Mouse (Mus musculus) embryonic facial prominence, embryonic 12.5 days (tissue): ENCODE data around the gene Ccdc59. TPM values are rescaled to one million over a fixed set of nuclear protein-coding genes. Genes with fewer than 3 reads are reported as not detected.

Experiments
- ATAC-seq: fragments of 200-750 bp; cut with Nextera tagmentation; 2 replicates; pipeline ENCODE4 v1.8.0; 2017; ENCODE audit not compliant: insufficient number of reproducible peaks, insufficient read depth, low FRiP score, low TSS enrichment
- H3K27ac ChIP-seq: fragments of 300-500 bp; sonication (generic); 2 replicates; pipeline ENCODE4 v1.5.1; 2016; ENCODE audit warnings: mild to moderate bottlenecking
- H3K27me3 ChIP-seq: fragments of 300-500 bp; sonication (generic); 2 replicates; pipeline ENCODE4 v1.6.1; 2016; ENCODE audit warnings: mild to moderate bottlenecking, moderate library complexity
- H3K36me3 ChIP-seq: fragments of 300-500 bp; sonication (generic); 2 replicates; pipeline ENCODE4 v1.6.1; 2016; ENCODE audit warnings: mild to moderate bottlenecking
- H3K4me1 ChIP-seq: fragments of 300-500 bp; sonication (generic); 2 replicates; pipeline ENCODE4 v1.6.1; 2016
- H3K4me2 ChIP-seq: fragments of 300-500 bp; sonication (generic); replicated peaks from 2 replicates; pipeline ENCODE4 v1.6.1; 2016; ENCODE audit warnings: mild to moderate bottlenecking, moderate library complexity
- H3K4me3 ChIP-seq: fragments of 300-500 bp; sonication (generic); 2 replicates; pipeline ENCODE4 v1.5.1; 2016; ENCODE audit warnings: mild to moderate bottlenecking
- H3K9ac ChIP-seq: fragments of 300-500 bp; sonication (generic); 2 replicates; pipeline ENCODE4 v1.6.1; 2016; ENCODE audit warnings: mild to moderate bottlenecking, moderate library complexity
- H3K9me3 ChIP-seq: fragments of 300-500 bp; sonication (generic); 2 replicates; pipeline ENCODE4 v1.6.1; 2016; ENCODE audit warnings: mild to moderate bottlenecking, moderate library complexity
- WGBS: fragments of 180-500 bp; shearing (Covaris S2); methylation state at CpG from one replicate; pipeline ENCODE4 v1.1.7; 2016; 5-methylcytosine and 5-hydroxymethylcytosine counted together
- polyA plus RNA-seq: library from polyadenylated mRNA; unstranded; fragments of >200 nt; fragmentation: Nextera tagmentation; extraction: Ambion mirVana; gene quantifications from 2 replicates; pipeline ENCODE4 v1.2.1, GENCODE M21; 2016

Gene Ccdc59
- 60.5 and 64.8 TPM in 2 replicates for polyA plus RNA-seq

GRCm38 (mm10) chr10:105840928-105841888 is at the start of gene Ccdc59, which contains the start of gene Mettl25:
TSS of gene Ccdc59 (plus strand) at chr10:105841067.
TSS of gene Mettl25 (minus strand) at chr10:105841380.
- no peaks in the 10 kb centered on the region for H3K9me3 ChIP-seq
- peaks cover 10% of the 10 kb centered on the region; the same call in 1 of the 2 replicates for H3K4me1 ChIP-seq
- no peaks in the 10 kb centered on the region for H3K27me3 ChIP-seq
- H3K9ac ChIP-seq, result peak within 1 kb of the TSS; percentile 79
- H3K4me3 ChIP-seq, result peak within 1 kb of the TSS; percentile 84
- H3K4me2 ChIP-seq, result peak within 1 kb of the TSS; percentile 68
- WGBS, result under 1% methylated on average over 90 of the region's 90 CpGs
- ATAC-seq, result peak; percentile 100
- H3K27ac ChIP-seq, result peak within 1 kb of the TSS; percentile 94
- H3K36me3 ChIP-seq, result peaks cover 32% of the 10 kb centered on the region

- ATAC-seq, result no peak
Measured at GRCm38 (mm10) chr10:105793776-105794552, 46.9 kb upstream of the Ccdc59 start.

GRCm38 (mm10) chr10:105797250-105797924 is 43.5 kb upstream of the Ccdc59 start:
- ATAC-seq, result no peak
- Histone ChIP-seq H3K36me3 (no peaks in the 10 kb centered on the region), H3K4me1 (peaks cover 3% of the 10 kb centered on the region; the same call in 1 of the 2 replicates), H3K9me3 (no peaks in the 10 kb centered on the region), H3K4me2 (no peak overlapping the region), H3K9ac (no peak overlapping the region), H3K4me3 (no peak overlapping the region), H3K27me3 (no peaks in the 10 kb centered on the region), H3K27ac (no peak overlapping the region)
- WGBS, result 82% methylated on average over 8 of the region's 8 CpGs

More at GRCm38 (mm10) chr10:105793776-105794552, 46.9 kb upstream of the Ccdc59 start:
- H3K36me3 ChIP-seq, result no peaks in the 10 kb centered on the region
- no peaks in the 10 kb centered on the region for H3K27me3 ChIP-seq
- no peak overlapping the region for H3K4me3 ChIP-seq
- H3K9ac ChIP-seq, result no peak overlapping the region
- no peaks in the 10 kb centered on the region for H3K9me3 ChIP-seq
- 76% methylated on average over 15 of the region's 15 CpGs for WGBS
- H3K4me2 ChIP-seq, result no peak overlapping the region
- no peak overlapping the region for H3K27ac ChIP-seq
- no peaks in the 10 kb centered on the region for H3K4me1 ChIP-seq

GRCm38 (mm10) chr10:105801147-105801546 is 39.7 kb upstream of the Ccdc59 start:
- H3K9me3 ChIP-seq, result no peaks in the 10 kb centered on the region
- H3K4me1 ChIP-seq, result peaks cover 3% of the 10 kb centered on the region; the same call in 1 of the 2 replicates
- H3K27me3 ChIP-seq, result no peaks in the 10 kb centered on the region
- H3K4me3 ChIP-seq, result no peak overlapping the region
- WGBS, result 70% methylated on average over 6 of the region's 6 CpGs
- no peak for ATAC-seq
- no peak overlapping the region for H3K27ac ChIP-seq
- H3K36me3 ChIP-seq, result no peaks in the 10 kb centered on the region
- H3K4me2 ChIP-seq, result no peak overlapping the region
- H3K9ac ChIP-seq, result no peak overlapping the region

- Histone ChIP-seq H3K4me2 (no peak overlapping the region), H3K9me3 (no peaks in the 10 kb centered on the region), H3K9ac (no peak overlapping the region), H3K4me1 (peaks cover 3% of the 10 kb centered on the region; the same call in 1 of the 2 replicates), H3K27ac (no peak overlapping the region), H3K36me3 (no peaks in the 10 kb centered on the region), H3K4me3 (no peak overlapping the region), H3K27me3 (no peaks in the 10 kb centered on the region)
- ATAC-seq, result no peak
- WGBS, result 92% methylated on average over 6 of the region's 6 CpGs
Measured at GRCm38 (mm10) chr10:105802132-105802531, 38.7 kb upstream of the Ccdc59 start.

GRCm38 (mm10) chr10:105803461-105803860 is 37.4 kb upstream of the Ccdc59 start:
- H3K27ac ChIP-seq, result no peak overlapping the region

GRCm38 (mm10) chr10:105806259-105807010 is 34.4 kb upstream of the Ccdc59 start:
- ATAC-seq, result no peak
- H3K4me1 ChIP-seq, result no peaks in the 10 kb centered on the region
- no peak overlapping the region for H3K9ac ChIP-seq
- H3K36me3 ChIP-seq, result no peaks in the 10 kb centered on the region
- 77% methylated on average over 7 of the region's 7 CpGs for WGBS
- no peaks in the 10 kb centered on the region for H3K9me3 ChIP-seq
- H3K4me2 ChIP-seq, result no peak overlapping the region
- H3K4me3 ChIP-seq, result no peak overlapping the region
- H3K27ac ChIP-seq, result no peak overlapping the region
- no peaks in the 10 kb centered on the region for H3K27me3 ChIP-seq

More at GRCm38 (mm10) chr10:105803461-105803860, 37.4 kb upstream of the Ccdc59 start:
- Histone ChIP-seq H3K4me1 (peaks cover 3% of the 10 kb centered on the region; the same call in 1 of the 2 replicates), H3K27me3 (no peaks in the 10 kb centered on the region), H3K4me2 (no peak overlapping the region), H3K4me3 (no peak overlapping the region), H3K9me3 (no peaks in the 10 kb centered on the region), H3K9ac (no peak overlapping the region), H3K36me3 (no peaks in the 10 kb centered on the region)
- 89% methylated on average over 2 of the region's 2 CpGs for WGBS
- no peak for ATAC-seq

GRCm38 (mm10) chr10:105834627-105835228 is 6.1 kb upstream of the Ccdc59 start:
- Histone ChIP-seq H3K27ac (no peak overlapping the region), H3K4me1 (no peaks in the 10 kb centered on the region), H3K9me3 (no peaks in the 10 kb centered on the region), H3K27me3 (no peaks in the 10 kb centered on the region), H3K4me3 (no peak overlapping the region), H3K36me3 (no peaks in the 10 kb centered on the region), H3K4me2 (no peak overlapping the region), H3K9ac (no peak overlapping the region)
- 67% methylated on average over 10 of the region's 10 CpGs for WGBS
- ATAC-seq, result no peak

- Histone ChIP-seq H3K27me3 (no peaks in the 10 kb centered on the region), H3K9me3 (no peaks in the 10 kb centered on the region), H3K27ac (no peak overlapping the region), H3K4me2 (peak overlapping the region; percentile 68), H3K4me3 (peak overlapping the region; percentile 84; the same call in 1 of the 2 replicates), H3K4me1 (peaks cover 10% of the 10 kb centered on the region; the same call in 1 of the 2 replicates), H3K9ac (no peak overlapping the region), H3K36me3 (peaks cover 39% of the 10 kb centered on the region)
- no peak for ATAC-seq
- 82% methylated on average over 7 of the region's 7 CpGs for WGBS
Measured at GRCm38 (mm10) chr10:105842574-105842973, 1.7 kb downstream of the Ccdc59 start.

- H3K9ac ChIP-seq, result no peak overlapping the region
- no peak for ATAC-seq
- no peak overlapping the region for H3K4me3 ChIP-seq
- no peaks in the 10 kb centered on the region for H3K4me1 ChIP-seq
- no peaks in the 10 kb centered on the region for H3K27me3 ChIP-seq
- H3K9me3 ChIP-seq, result no peaks in the 10 kb centered on the region
- no peak overlapping the region for H3K27ac ChIP-seq
- no peak overlapping the region for H3K4me2 ChIP-seq
- 88% methylated on average over 5 of the region's 5 CpGs for WGBS
- peaks cover 40% of the 10 kb centered on the region for H3K36me3 ChIP-seq
Measured at GRCm38 (mm10) chr10:105850286-105850685, 9.4 kb downstream of the Ccdc59 start.
